Mouse (Mus musculus) heart, postnatal 4 days (tissue): ENCODE measurements around the gene P2ry1. TPM values are rescaled to one million over a fixed set of nuclear protein-coding genes. Genes with fewer than 3 reads are reported as not detected.
A peak's percentile ranks its signal among the peaks of the same experiment; 100 is the strongest.

Source experiments
- DNase-seq: peaks from one replicate; pipeline ENCODE4 v3.0.0; 2021
- total RNA-seq, 2 experiments: library from RNA; stranded (reverse); gene quantifications; 2 replicates each; pipeline ENCODE4 v1.2.3; 2021

The P2ry1 gene
- total RNA-seq: 1 to 10 TPM; 4.1 to 5.2 TPM

GRCm38 (mm10) chr3:61002587-61003501 lies at the start of gene P2ry1:
Gene P2ry1 (plus strand): TSS chr3:61002795.
- DNase-seq: peak; percentile 84

GRCm38 (mm10) chr3:60953199-60953736 lies 49.3 kb upstream of the P2ry1 start:
- no peak for DNase-seq

GRCm38 (mm10) chr3:60954073-60954472 lies 48.5 kb upstream of the P2ry1 start:
- DNase-seq: no peak

- DNase-seq: no peak
Measured at GRCm38 (mm10) chr3:60958769-60959168, 43.8 kb upstream of the P2ry1 start.

- DNase-seq: no peak
Measured at GRCm38 (mm10) chr3:60965137-60965536, 37.5 kb upstream of the P2ry1 start.

- DNase-seq: no peak
Measured at GRCm38 (mm10) chr3:60974944-60975343, 27.7 kb upstream of the P2ry1 start.

GRCm38 (mm10) chr3:60982109-60982508 lies 20.5 kb upstream of the P2ry1 start:
- no peak for DNase-seq

GRCm38 (mm10) chr3:60998064-60998463 lies 4.5 kb upstream of the P2ry1 start:
- no peak for DNase-seq

- DNase-seq: no peak
Measured at GRCm38 (mm10) chr3:60999715-61000114, 2.9 kb upstream of the P2ry1 start.

- no peak for DNase-seq
Measured at GRCm38 (mm10) chr3:61000747-61001146, 1.8 kb upstream of the P2ry1 start.

GRCm38 (mm10) chr3:61001852-61002586 lies 576 bp upstream of the P2ry1 start:
- no peak for DNase-seq

- DNase-seq: no peak
Measured at GRCm38 (mm10) chr3:61004611-61005010, 2.0 kb downstream of the P2ry1 start.

GRCm38 (mm10) chr3:61011660-61012059 lies 9.1 kb downstream of the P2ry1 start:
- DNase-seq: no peak

GRCm38 (mm10) chr3:61012550-61012949 lies 10.0 kb downstream of the P2ry1 start:
- no peak for DNase-seq

- DNase-seq: no peak
Measured at GRCm38 (mm10) chr3:61016733-61017132, 14.1 kb downstream of the P2ry1 start.

GRCm38 (mm10) chr3:61032100-61032499 lies 29.5 kb downstream of the P2ry1 start:
- no peak for DNase-seq

- DNase-seq: no peak
Measured at GRCm38 (mm10) chr3:61035633-61036032, 33.0 kb downstream of the P2ry1 start.

- no peak for DNase-seq
Measured at GRCm38 (mm10) chr3:61039916-61040315, 37.3 kb downstream of the P2ry1 start.

- no peak for DNase-seq
Measured at GRCm38 (mm10) chr3:61049976-61050672, 47.5 kb downstream of the P2ry1 start.
